Mouse (Mus musculus): ENCODE data around the gene Eif4ebp2.
A peak's percentile ranks its signal among the peaks of the same experiment; 100 is the strongest.

- TF ChIP-seq CTCF (IDR thresholded peaks at IDR 0.05) (peak; percentile 85), EP300 (IDR thresholded peaks at IDR 0.05) (no peak)
Observed at GRCm38 (mm10) chr10:61466873-61467272, 14.4 kb upstream of the Eif4ebp2 start.
